Mouse (Mus musculus): Measurements from ENCODE around the gene Olfr1496. TPM values are rescaled to one million over a fixed set of nuclear protein-coding genes. Genes with fewer than 3 reads are reported as not detected.
"Not testable (repeated sequence)": the region's sequence is repeated elsewhere in the genome, so short reads cannot be mapped to it uniquely, and the experiment has no call there.

The Olfr1496 gene
- total RNA-seq (2017): not detected in 2 replicates

DNA sequence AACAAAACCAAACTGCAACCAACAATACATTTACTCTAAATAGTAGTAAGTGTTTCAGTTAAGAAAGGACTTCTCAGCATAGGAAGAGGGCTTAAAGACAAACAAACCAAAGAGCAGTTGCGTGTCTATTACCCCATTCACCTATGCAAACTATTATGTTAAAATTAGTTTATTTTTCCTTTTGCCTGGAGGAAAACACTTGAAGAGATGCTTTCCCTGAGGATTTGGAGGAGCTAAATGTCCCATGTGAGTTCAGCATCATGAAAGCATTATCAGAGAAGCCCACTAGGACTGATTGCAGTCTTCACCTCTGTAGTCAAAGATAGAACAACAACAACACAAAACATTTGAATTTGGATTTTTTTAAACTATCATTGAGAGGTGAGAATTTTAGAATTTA lies at the start of gene Olfr1496:
Gene Olfr1496 (plus strand): TSS at position 301 of the 400 bp plus-strand sequence.
- no peak for ATAC-seq (replicated peaks in 1 of 2; ENCODE audit: insufficient read depth in 1 of 2, low FRiP score in 2 of 2, low TSS enrichment in 1 of 2, low read depth in 1 of 2, poor library complexity in 2 of 2, severe bottlenecking in 2 of 2)

GRCm38 (mm10) chr19:13739428-13739827 lies 38.2 kb upstream of the Olfr1496 start, which contains the start of gene Olfr1494:
TSS of gene Olfr1494 (plus strand) at chr19:13739728.
- no peak for ATAC-seq (replicated peaks in 1 of 2; ENCODE audit: insufficient read depth in 1 of 2, low FRiP score in 2 of 2, low TSS enrichment in 1 of 2, low read depth in 1 of 2, poor library complexity in 2 of 2, severe bottlenecking in 2 of 2)

DNA sequence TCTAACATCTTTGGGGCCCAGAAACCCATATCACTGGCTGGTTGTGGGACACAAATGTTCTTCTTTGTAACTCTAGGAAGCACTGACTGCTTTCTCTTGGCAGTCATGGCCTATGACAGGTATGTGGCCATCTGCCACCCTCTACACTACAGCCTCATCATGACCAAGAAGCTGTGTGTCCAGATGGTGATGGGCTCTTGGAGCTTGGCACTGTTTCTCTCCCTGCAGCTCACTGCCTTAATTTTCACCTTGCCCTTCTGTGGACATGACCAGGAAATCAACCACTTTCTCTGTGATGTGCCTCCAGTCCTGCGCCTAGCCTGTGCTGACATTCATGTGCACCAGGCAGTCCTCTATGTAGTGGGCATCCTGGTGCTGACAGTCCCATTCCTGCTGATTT lies 28.3 kb upstream of the Olfr1496 start:
- no peak for ATAC-seq (replicated peaks in 1 of 2; ENCODE audit: insufficient read depth in 1 of 2, low FRiP score in 2 of 2, low TSS enrichment in 1 of 2, low read depth in 1 of 2, poor library complexity in 2 of 2, severe bottlenecking in 2 of 2)

GRCm38 (mm10) chr19:13764306-13764705 lies 13.4 kb upstream of the Olfr1496 start, which contains the start of gene Olfr1495:
TSS of gene Olfr1495 (plus strand) at chr19:13764606.
- no peak for ATAC-seq (replicated peaks in 1 of 2; ENCODE audit: insufficient read depth in 1 of 2, low FRiP score in 2 of 2, low TSS enrichment in 1 of 2, low read depth in 1 of 2, poor library complexity in 2 of 2, severe bottlenecking in 2 of 2)

GRCm38 (mm10) chr19:13768565-13769276 lies 9.0 kb upstream of the Olfr1496 start:
- no peak for ATAC-seq (replicated peaks in 1 of 2; ENCODE audit: insufficient read depth in 1 of 2, low FRiP score in 2 of 2, low TSS enrichment in 1 of 2, low read depth in 1 of 2, poor library complexity in 2 of 2, severe bottlenecking in 2 of 2)

DNA sequence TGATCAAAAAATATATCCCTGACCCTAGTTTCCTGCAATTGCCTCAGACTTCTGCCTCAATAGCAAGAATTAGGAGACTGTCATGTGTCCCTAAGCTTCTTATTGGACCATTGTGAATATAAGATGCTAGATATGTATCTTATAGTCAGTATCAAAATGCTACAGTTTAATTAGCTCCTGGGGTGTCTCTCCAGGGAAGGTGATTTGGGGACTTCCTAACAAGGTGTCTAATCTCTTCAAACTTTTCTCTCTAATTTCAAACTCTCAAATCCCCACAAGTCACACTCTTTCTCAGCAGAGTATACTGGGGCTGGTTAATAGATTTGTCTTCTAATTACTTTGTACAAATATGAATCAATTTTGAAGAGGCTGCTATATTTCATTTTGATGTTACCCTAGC lies 20.4 kb downstream of the Olfr1496 start, which contains the start of gene Olfr1497:
Gene Olfr1497 (minus strand): TSS at position 101 of the 400 bp plus-strand sequence.
- ATAC-seq (replicated peaks in 1 of 2; ENCODE audit: insufficient read depth in 1 of 2, low FRiP score in 2 of 2, low TSS enrichment in 1 of 2, low read depth in 1 of 2, poor library complexity in 2 of 2, severe bottlenecking in 2 of 2): no peak

DNA sequence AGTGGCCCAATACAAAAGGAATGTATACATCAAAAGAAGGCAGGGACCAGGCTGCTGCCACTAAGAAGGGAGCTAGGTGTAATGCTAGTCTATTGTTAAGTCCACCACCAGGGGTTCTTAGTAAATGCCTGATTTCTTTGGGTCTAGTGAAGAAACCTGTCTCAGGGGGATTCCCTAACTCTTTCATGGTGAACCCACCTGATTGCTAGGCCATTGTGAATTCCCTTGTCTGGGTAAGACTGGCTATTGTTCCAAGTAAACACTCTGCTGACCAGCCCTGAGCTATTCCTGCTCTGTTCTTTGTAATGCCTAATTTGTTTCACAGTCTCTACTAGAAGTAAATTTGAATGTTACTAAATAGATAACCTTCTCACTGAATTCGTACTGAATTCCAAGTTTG lies 27.8 kb downstream of the Olfr1496 start:
- ATAC-seq (replicated peaks in 1 of 2; ENCODE audit: insufficient read depth in 1 of 2, low FRiP score in 2 of 2, low TSS enrichment in 1 of 2, low read depth in 1 of 2, poor library complexity in 2 of 2, severe bottlenecking in 2 of 2): not testable (repeated sequence)

GRCm38 (mm10) chr19:13812823-13813222 lies 35.1 kb downstream of the Olfr1496 start:
- ATAC-seq (replicated peaks in 1 of 2; ENCODE audit: insufficient read depth in 1 of 2, low FRiP score in 2 of 2, low TSS enrichment in 1 of 2, low read depth in 1 of 2, poor library complexity in 2 of 2, severe bottlenecking in 2 of 2): no peak

DNA sequence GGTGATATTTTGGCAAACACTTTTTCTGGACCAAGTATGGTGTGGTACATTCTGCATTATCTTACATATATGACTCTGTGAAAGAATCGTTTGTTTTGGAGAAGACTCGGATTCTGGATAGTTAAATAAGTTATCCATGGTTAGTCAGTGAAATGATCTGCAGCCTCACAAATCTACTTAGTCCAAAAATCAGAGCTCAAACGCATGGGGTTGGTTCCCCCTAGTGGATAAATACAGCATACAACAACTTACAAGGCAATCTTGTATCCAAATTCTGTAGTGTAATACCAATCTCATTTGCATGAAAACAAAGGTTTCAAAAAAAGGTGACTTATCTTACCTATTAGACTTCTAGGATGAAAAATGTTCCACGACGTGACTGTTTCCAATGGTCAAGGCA lies 41.1 kb downstream of the Olfr1496 start:
- ATAC-seq (replicated peaks in 1 of 2; ENCODE audit: insufficient read depth in 1 of 2, low FRiP score in 2 of 2, low TSS enrichment in 1 of 2, low read depth in 1 of 2, poor library complexity in 2 of 2, severe bottlenecking in 2 of 2): peak in 1 of 2 experiments; percentile 46; a peak in 1 of 4 replicates

DNA sequence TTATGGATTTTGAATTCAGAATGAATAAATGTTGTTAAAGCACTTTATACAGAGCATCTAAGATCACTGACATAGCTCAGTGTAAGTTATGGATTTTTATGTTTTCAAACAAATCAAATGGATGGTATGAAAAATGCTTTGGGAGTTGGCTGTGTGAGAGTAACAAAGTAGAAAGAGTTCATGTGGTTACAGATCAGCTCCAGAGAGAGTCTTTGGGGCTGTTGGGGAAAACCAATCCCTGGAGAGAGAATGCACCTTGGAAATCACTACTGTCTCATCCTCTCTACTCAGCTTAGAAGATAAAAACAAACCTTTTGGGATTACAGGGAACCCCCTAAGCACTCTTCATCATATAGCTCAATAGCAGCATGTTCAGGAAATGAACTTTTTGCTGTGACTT lies 41.7 kb downstream of the Olfr1496 start, which contains the start of gene Olfr1499:
Gene Olfr1499 (minus strand): TSS at position 101 of the 400 bp plus-strand sequence.
- no peak for ATAC-seq (replicated peaks in 1 of 2; ENCODE audit: insufficient read depth in 1 of 2, low FRiP score in 2 of 2, low TSS enrichment in 1 of 2, low read depth in 1 of 2, poor library complexity in 2 of 2, severe bottlenecking in 2 of 2)

GRCm38 (mm10) chr19:13820847-13821246 lies 43.2 kb downstream of the Olfr1496 start:
- peak in 1 of 2 experiments; percentile 29; a peak in 1 of 4 replicates for ATAC-seq (replicated peaks in 1 of 2; ENCODE audit: insufficient read depth in 1 of 2, low FRiP score in 2 of 2, low TSS enrichment in 1 of 2, low read depth in 1 of 2, poor library complexity in 2 of 2, severe bottlenecking in 2 of 2)

GRCm38 (mm10) chr19:13828447-13828846 lies 50.8 kb downstream of the Olfr1496 start:
- no peak for ATAC-seq (replicated peaks in 1 of 2; ENCODE audit: insufficient read depth in 1 of 2, low FRiP score in 2 of 2, low TSS enrichment in 1 of 2, low read depth in 1 of 2, poor library complexity in 2 of 2, severe bottlenecking in 2 of 2)

DNA sequence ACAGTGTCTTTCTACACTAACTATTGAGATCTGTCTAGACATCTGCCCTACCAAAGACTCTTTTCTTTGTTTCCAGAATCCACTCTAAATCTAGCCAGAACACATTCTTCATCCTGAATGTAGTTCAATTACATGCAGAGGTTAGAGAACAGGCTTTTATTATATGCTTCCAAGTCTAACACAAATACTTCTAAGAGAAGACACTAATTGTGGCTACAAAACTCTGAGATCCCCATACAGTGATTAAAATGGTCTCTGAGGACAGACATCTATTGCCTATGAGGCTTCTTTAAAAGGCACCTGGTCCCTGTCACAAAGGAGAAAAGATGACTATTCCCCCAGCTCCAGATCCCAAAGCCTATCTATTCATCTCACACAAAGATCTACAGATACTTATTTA lies 52.7 kb downstream of the Olfr1496 start, which contains the start of gene Olfr1500:
Gene Olfr1500 (minus strand): TSS at position 101 of the 400 bp plus-strand sequence.
- ATAC-seq (replicated peaks in 1 of 2; ENCODE audit: insufficient read depth in 1 of 2, low FRiP score in 2 of 2, low TSS enrichment in 1 of 2, low read depth in 1 of 2, poor library complexity in 2 of 2, severe bottlenecking in 2 of 2): no peak

Other genes with a start within 250 kb of the Olfr1496 start
- gene Olfr1480, start 250.0 kb upstream of the Olfr1496 start, total RNA-seq (2017): not detected in 2 replicates
- not detected in 2 replicates for gene Olfr1484, start 194.4 kb upstream of the Olfr1496 start, total RNA-seq (2017)
- not detected in 2 replicates for gene Olfr1487, start 160.5 kb upstream of the Olfr1496 start, total RNA-seq (2017)
- not detected in 2 replicates for gene Olfr1489, start 146.3 kb upstream of the Olfr1496 start, total RNA-seq (2017)
- not detected in 2 replicates for gene Olfr1490, start 126.8 kb upstream of the Olfr1496 start, total RNA-seq (2017)
- not detected in 2 replicates for gene Olfr1491, start 80.6 kb upstream of the Olfr1496 start, total RNA-seq (2017)
- not detected in 2 replicates for gene Olfr1493-ps1, start 54.6 kb upstream of the Olfr1496 start, total RNA-seq (2017)
- not detected in 2 replicates for gene Olfr1494, start 38.1 kb upstream of the Olfr1496 start, total RNA-seq (2017)
- gene Olfr1495, start 13.3 kb upstream of the Olfr1496 start, total RNA-seq (2017): not detected in 2 replicates
- not detected in 2 replicates for gene Olfr1497, start 20.3 kb downstream of the Olfr1496 start, total RNA-seq (2017)
- gene Olfr1499, start 41.6 kb downstream of the Olfr1496 start, total RNA-seq (2017): not detected in 2 replicates
- not detected in 2 replicates for gene Olfr1500, start 52.6 kb downstream of the Olfr1496 start, total RNA-seq (2017)
- not detected in 2 replicates for gene Olfr1501, start 72.8 kb downstream of the Olfr1496 start, total RNA-seq (2017)
- not detected in 2 replicates for gene Olfr1502, start 83.9 kb downstream of the Olfr1496 start, total RNA-seq (2017)
- gene Olfr1504, start 120.0 kb downstream of the Olfr1496 start, total RNA-seq (2017): not detected in 2 replicates
- not detected in 2 replicates for gene Olfr1505, start 135.7 kb downstream of the Olfr1496 start, total RNA-seq (2017)